Mouse (Mus musculus): ENCODE data around the gene Snph. TPM values are rescaled to one million over a fixed set of nuclear protein-coding genes. Genes with fewer than 3 reads are reported as not detected.
A peak's percentile ranks its signal among the peaks of the same experiment; 100 is the strongest.

Gene Snph
- polyA plus RNA-seq, 1 experiment from 2014 or later = 27.7 TPM

DNA sequence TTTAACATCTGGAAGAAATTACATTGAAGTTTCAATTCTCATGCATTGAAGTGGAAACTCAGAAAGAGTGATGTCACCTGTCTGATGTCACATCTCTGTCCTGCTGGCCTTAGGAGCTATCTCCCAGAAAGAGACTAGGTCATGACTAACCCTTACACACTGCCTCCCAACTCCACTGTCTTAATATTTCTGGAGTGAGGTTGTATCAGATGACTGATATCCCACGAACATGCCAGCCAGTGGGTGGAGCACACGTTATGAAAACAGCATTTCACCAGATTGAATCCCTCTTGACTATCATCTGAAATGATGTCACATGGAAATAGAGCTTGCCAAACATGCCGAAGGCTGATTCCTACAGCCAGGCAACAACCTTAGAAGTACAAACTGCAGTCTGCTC, 67.4 kb downstream of the Snph start:
- H3K27me3 ChIP-seq = no peaks in the 10 kb centered on the region
- peaks cover 44% of the 10 kb centered on the region for H3K36me3 ChIP-seq
- H3K4me1 ChIP-seq (replicated peaks) = no peaks in the 10 kb centered on the region
- H3K9ac ChIP-seq = no peak overlapping the region
- no peak overlapping the region for H3K4me3 ChIP-seq
- no peak overlapping the region for H3K4me2 ChIP-seq
- 88% methylated on average over 3 of the region's 3 CpGs for WGBS
- no peak overlapping the region for H3K27ac ChIP-seq (replicated peaks)
- ATAC-seq (ENCODE audit: low FRiP score, low read depth) = no peak
- H3K9me3 ChIP-seq = no peaks in the 10 kb centered on the region

DNA sequence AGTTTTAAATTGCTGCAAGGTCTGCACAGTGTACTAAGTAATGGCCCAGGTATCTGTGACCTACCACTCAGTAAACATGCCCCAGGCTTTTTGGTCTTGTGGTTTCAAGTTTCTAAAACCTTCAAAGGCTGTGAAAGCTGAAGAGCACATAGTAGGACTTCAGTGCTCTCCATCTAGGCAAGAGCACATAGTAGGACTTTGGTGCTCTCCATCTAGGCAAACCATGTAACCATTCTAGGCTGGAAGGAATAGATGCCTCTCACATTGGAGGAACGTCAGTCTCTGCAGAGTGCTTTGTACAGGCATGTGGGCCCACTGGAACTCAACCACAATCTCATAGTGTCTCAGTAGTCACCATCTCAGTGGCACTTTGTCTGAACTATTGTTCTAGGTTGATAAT, 68.4 kb downstream of the Snph start:
- Histone ChIP-seq H3K4me2 (no peak overlapping the region), H3K27me3 (no peaks in the 10 kb centered on the region), H3K4me1 (replicated peaks) (no peaks in the 10 kb centered on the region), H3K9me3 (no peaks in the 10 kb centered on the region), H3K36me3 (peaks cover 54% of the 10 kb centered on the region), H3K27ac (replicated peaks) (no peak overlapping the region), H3K4me3 (no peak overlapping the region), H3K9ac (no peak overlapping the region)
- 83% methylated on average over 1 of the region's 1 CpGs for WGBS
- no peak for ATAC-seq (ENCODE audit: low FRiP score, low read depth)

DNA sequence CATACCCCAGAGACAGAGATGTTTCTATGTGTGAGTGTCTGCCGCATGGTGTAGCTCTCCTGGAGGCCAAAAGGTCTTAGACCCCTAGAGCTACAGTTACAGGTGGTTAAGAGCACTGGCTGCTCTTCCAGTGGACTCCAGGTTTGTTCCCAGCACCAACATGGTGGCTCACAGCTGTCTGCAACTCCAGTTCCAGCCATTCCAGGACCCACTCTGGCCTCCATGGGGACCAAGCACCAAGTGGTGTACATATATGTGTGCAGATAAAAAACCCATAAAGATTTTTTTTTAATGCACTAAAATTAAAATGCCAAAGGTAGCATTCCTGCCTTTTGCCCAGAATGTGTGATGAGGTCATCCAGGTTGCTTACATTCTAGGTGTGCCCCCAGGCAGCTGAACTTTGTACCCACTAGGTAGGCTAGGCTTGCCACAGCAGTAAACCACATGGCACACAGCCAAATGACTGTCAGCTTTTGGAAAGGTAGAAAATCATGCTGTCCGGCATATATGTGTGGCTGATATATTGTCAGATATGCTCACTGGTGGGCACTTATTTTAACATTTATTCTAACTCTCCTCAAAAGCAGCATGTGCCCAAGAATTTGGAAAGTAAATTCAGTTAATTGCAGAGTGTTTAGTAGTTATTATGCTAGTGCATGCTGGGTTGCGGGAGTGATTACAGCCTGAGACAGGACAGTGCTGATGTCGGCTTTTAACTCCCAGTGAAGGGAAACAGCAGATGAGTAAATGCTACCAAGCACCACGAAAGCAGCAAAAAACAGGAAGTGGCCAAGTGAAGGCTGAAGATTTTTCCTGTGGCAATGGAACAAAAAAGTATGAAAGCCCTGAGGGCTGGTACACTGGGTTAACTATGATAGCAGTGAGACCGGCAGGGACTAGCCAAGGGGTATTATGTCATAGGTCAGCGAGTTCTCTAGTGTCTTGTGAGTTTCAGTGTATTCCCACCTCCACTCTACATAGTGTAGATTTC, 69.2 kb downstream of the Snph start:
- H3K4me2 ChIP-seq = no peak overlapping the region
- no peak for ATAC-seq (ENCODE audit: low FRiP score, low read depth)
- 86% methylated on average over 7 of the region's 7 CpGs for WGBS
- H3K4me3 ChIP-seq = no peak overlapping the region
- H3K27ac ChIP-seq (replicated peaks) = no peak overlapping the region
- no peaks in the 10 kb centered on the region for H3K27me3 ChIP-seq
- no peaks in the 10 kb centered on the region for H3K4me1 ChIP-seq (replicated peaks)
- H3K9ac ChIP-seq = no peak overlapping the region
- H3K36me3 ChIP-seq = peaks cover 61% of the 10 kb centered on the region
- no peaks in the 10 kb centered on the region for H3K9me3 ChIP-seq

DNA sequence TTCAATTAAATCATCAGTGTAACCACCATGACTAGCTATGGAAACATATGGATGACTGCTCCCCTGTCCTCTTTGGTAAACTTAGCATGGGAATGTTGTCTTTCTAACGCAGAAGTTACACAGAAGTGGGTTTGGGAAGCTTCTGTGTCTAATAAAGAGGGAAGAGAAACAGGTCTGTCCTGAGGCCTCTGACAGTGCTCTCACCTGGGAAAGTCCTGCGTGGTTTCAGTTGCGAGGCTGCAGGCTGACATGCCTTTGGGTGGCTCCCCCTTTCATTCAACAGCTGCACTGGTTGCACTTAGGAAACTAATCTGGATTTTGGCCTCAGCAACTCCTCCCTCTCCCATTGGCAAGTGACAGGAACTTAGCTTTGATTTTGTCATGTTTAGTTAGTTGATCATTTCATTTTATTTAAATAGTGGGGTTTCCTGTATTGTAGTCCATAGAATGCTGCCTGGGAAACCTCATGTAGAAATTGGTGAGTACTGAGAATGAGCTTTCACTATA, 82.7 kb downstream of the Snph start:
- no peak overlapping the region for H3K4me2 ChIP-seq
- H3K27me3 ChIP-seq = no peaks in the 10 kb centered on the region
- H3K4me1 ChIP-seq (replicated peaks) = peaks cover 20% of the 10 kb centered on the region
- H3K9ac ChIP-seq = no peak overlapping the region
- no peak overlapping the region for H3K4me3 ChIP-seq
- no peak overlapping the region for H3K27ac ChIP-seq (replicated peaks)
- peaks cover 47% of the 10 kb centered on the region for H3K36me3 ChIP-seq
- WGBS = 94% methylated on average over 3 of the region's 3 CpGs
- H3K9me3 ChIP-seq = no peaks in the 10 kb centered on the region
- ATAC-seq (ENCODE audit: low FRiP score, low read depth) = no peak

DNA sequence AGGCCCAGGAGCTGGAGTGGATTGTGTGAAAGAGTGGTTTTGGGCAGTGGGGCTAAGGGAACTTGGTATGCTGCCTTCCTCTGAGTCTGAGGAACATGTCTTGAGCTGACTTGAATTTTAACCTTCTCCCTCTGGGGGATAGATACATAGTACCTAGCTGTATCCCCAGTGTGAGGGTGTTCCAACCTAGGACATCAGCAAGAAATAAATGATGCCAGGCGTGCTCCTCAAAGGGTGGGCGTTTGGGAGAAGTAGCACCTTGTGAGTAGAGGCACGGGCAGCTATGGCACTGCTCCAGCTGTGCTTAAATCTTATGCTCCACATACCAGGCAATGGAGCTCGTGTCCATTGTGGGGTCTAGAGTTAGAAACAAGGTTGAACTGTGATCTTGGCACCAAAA, 85.8 kb downstream of the Snph start:
- Histone ChIP-seq H3K36me3 (peaks cover 30% of the 10 kb centered on the region), H3K27me3 (no peaks in the 10 kb centered on the region), H3K9ac (no peak overlapping the region), H3K9me3 (no peaks in the 10 kb centered on the region), H3K4me2 (no peak overlapping the region), H3K4me1 (replicated peaks) (peaks cover 36% of the 10 kb centered on the region), H3K4me3 (no peak overlapping the region), H3K27ac (replicated peaks) (no peak overlapping the region)
- 91% methylated on average over 4 of the region's 4 CpGs for WGBS
- no peak for ATAC-seq (ENCODE audit: low FRiP score, low read depth)

DNA sequence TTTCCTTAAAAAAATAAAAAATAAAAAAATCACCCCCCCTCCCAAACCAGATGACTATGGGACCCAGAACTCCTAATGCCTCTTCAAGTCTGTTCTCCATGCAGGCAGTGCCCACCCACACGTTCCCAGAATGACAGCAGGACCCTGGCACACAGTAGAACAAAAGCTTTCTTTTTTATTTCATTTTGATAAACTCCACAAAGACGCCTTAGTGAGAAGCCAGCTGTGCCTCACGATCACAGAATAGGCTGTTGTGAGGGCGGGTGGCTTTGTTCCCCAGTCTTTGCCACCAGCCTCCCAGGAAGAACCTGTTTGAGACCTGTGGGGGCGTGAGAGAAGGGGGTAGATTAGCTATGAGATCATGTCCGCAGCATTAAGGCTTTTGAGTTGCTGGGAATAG, 87.7 kb downstream of the Snph start:
- Histone ChIP-seq H3K4me1 (replicated peaks) (peaks cover 42% of the 10 kb centered on the region), H3K9ac (no peak overlapping the region), H3K27ac (replicated peaks) (no peak overlapping the region), H3K36me3 (peaks cover 16% of the 10 kb centered on the region), H3K4me3 (peak overlapping the region; percentile 88; the same call in 1 of the 2 replicates), H3K9me3 (no peaks in the 10 kb centered on the region), H3K4me2 (peak overlapping the region; percentile 71), H3K27me3 (no peaks in the 10 kb centered on the region)
- no peak for ATAC-seq (ENCODE audit: low FRiP score, low read depth)
- WGBS = 53% methylated on average over 6 of the region's 6 CpGs

DNA sequence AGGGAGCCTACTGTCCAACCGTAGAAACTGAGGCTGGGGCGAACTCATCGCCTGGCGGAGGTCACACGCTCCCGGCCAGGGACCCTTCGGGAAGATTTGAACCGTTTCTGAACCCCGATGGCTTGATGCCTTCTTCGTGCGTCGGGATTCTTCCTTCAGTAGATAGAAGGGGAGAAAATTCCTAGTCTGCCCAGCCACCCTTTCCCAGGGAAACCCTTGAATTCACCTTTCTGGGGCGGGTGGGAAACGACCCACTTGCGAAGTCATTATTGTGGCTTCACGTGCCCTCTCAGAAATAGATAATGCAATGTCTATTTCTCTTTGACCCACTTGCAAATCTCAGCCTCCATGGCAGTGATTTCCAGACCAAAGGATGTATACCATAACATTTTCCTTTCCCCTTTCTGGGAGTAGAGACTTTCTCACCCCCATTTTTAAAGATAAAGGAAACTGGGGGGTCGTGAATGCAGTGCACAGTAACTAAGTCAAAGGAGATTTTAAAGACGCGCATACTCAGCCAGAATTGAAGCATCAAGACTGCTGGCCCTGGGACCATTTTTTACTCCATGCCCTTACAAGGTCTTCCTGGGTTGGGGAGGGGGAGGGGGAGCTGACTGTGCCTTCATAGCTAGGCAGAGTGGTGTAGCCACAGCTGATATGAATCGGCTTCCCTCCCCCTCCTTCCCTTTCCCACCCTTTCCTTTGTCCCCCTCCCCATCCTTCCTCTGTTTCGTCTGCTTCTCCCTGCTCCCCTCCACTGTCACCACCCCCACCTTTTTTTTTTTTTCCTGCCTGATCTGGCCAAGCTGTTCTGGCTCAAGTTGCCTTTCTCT, 89.1 kb downstream of the Snph start:
- no peak for ATAC-seq (ENCODE audit: low FRiP score, low read depth)
- Histone ChIP-seq H3K27ac (replicated peaks) (peak overlapping the region; percentile 90), H3K4me2 (peak overlapping the region; percentile 71), H3K9ac (peak overlapping the region; percentile 90), H3K4me1 (replicated peaks) (peaks cover 42% of the 10 kb centered on the region), H3K27me3 (no peaks in the 10 kb centered on the region), H3K9me3 (no peaks in the 10 kb centered on the region), H3K4me3 (peak overlapping the region; percentile 88), H3K36me3 (peaks cover 16% of the 10 kb centered on the region)
- under 1% methylated on average over 21 of the region's 21 CpGs for WGBS

DNA sequence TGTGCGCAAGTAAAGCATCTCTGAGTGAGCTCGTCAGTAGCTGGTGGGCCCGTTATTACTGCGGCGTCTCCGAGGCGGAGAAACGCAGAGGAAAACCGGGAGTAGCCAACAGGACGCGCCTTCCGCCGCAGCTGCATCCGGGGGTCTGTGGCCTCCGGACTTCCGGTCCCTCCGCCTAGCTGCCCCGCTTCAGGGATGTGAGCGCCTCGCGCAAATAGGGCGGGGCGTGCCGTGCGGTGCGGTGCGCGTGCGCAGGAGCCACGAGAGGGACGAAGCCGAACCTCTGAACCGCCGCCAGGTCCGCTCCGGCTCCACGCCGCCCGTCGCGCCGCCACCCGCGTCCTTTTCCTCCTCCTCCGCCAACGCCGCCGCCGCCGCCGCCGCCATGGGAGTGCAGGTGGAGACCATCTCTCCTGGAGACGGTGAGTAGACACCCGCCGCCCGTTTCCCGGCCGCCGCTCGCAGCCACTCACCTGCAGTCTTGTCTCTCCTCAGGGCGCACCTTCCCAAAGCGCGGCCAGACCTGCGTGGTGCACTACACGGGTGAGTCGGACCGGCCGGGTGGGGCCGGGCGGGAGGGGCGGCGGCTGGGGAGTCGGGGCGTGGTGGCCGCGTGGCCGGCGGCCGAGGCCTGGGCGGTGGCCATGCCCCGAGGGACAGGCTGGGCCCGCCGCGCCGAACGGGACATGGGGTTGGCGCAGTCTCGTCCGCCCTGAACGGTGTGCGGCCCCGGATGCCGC, 89.9 kb downstream of the Snph start, which contains the start of gene Fkbp1a:
Fkbp1a (plus strand) TSS at position 161 of the 740 bp plus-strand sequence.
- peaks cover 37% of the 10 kb centered on the region for H3K4me1 ChIP-seq (replicated peaks)
- H3K27ac ChIP-seq (replicated peaks) = peak within 1 kb of the TSS; percentile 90
- H3K4me2 ChIP-seq = peak within 1 kb of the TSS; percentile 71
- H3K4me3 ChIP-seq = peak within 1 kb of the TSS; percentile 88
- peak; percentile 97 for ATAC-seq (ENCODE audit: low FRiP score, low read depth)
- H3K36me3 ChIP-seq = peaks cover 12% of the 10 kb centered on the region; the same call in 1 of the 2 replicates
- H3K27me3 ChIP-seq = no peaks in the 10 kb centered on the region
- no peaks in the 10 kb centered on the region for H3K9me3 ChIP-seq
- WGBS = under 1% methylated on average over 92 of the region's 93 CpGs
- H3K9ac ChIP-seq = peak within 1 kb of the TSS; percentile 90

Other genes with a start within 250 kb of the Snph start
- not detected in 2 replicates for gene 4921509C19Rik, start 156.4 kb downstream of the Snph start, polyA plus RNA-seq (2015; fragmentation: Nextera tagmentation; extraction: Ambion mirVana)
- 280 and 283 TPM in 2 replicates for gene Nsfl1c, start 138.4 kb downstream of the Snph start, polyA plus RNA-seq (2015; fragmentation: Nextera tagmentation; extraction: Ambion mirVana)
- gene Fkbp1a, start 90.1 kb downstream of the Snph start, polyA plus RNA-seq (2015; fragmentation: Nextera tagmentation; extraction: Ambion mirVana) = 622 and 646 TPM in 2 replicates
- gene Sdcbp2, start 60.0 kb downstream of the Snph start, polyA plus RNA-seq (2015; fragmentation: Nextera tagmentation; extraction: Ambion mirVana) = 0.71 and 0.73 TPM in 2 replicates
- 0.18 and 0.21 TPM in 2 replicates for gene Rad21l, start 35.9 kb upstream of the Snph start, polyA plus RNA-seq (2015; fragmentation: Nextera tagmentation; extraction: Ambion mirVana)
- 30.7 and 30.9 TPM in 2 replicates for gene Tmem74b, start 69.4 kb upstream of the Snph start, polyA plus RNA-seq (2015; fragmentation: Nextera tagmentation; extraction: Ambion mirVana)
- gene Psmf1, start 111.6 kb upstream of the Snph start, polyA plus RNA-seq (2015; fragmentation: Nextera tagmentation; extraction: Ambion mirVana) = 57.7 and 61.1 TPM in 2 replicates
- 0.28 and 0.49 TPM in 2 replicates for gene Rspo4, start 210.3 kb upstream of the Snph start, polyA plus RNA-seq (2015; fragmentation: Nextera tagmentation; extraction: Ambion mirVana)

All from hindbrain, embryonic 15.5 days (tissue).